Mouse (Mus musculus) megakaryocyte, embryonic 14.5 days (primary cell): ENCODE measurements around the gene Tmem230. TPM values are rescaled to one million over a fixed set of nuclear protein-coding genes. Genes with fewer than 3 reads are reported as not detected.

ENCODE experiments used
- H3K27me3 ChIP-seq: replicated peaks from 2 replicates; pipeline ENCODE3; 2012; ENCODE audit warnings: inconsistent platforms
- H3K36me3 ChIP-seq: replicated peaks from 2 replicates; pipeline ENCODE3; 2012; ENCODE audit warnings: low read length, inconsistent platforms, mixed read lengths
- H3K4me1 ChIP-seq: 2 replicates; pipeline ENCODE4 v1.6.1; 2012; ENCODE audit warnings: inconsistent platforms
- H3K4me3 ChIP-seq: replicated peaks from 2 replicates; pipeline ENCODE3; 2012; ENCODE audit warnings: moderate library complexity, mild to moderate bottlenecking, inconsistent platforms
- H3K9me3 ChIP-seq: 2 replicates; pipeline ENCODE4 v1.6.1; 2012; ENCODE audit warnings: inconsistent platforms
- FLI1 ChIP-seq: IDR thresholded peaks from 2 replicates; pipeline ENCODE4 v1.6.1; 2012; ENCODE audit warnings: low read length, inconsistent platforms, mixed read lengths
- GATA1 ChIP-seq: IDR thresholded peaks from 3 replicates; pipeline ENCODE4 v1.6.1; 2012; ENCODE audit warnings: mixed read lengths, low read length, inconsistent platforms, borderline replicate concordance
- polyA plus RNA-seq: library from polyadenylated mRNA; stranded (reverse); fragments of >175 nt; gene quantifications from 2 replicates; pipeline ENCODE4 v1.2.3, GENCODE M21; 2012; ENCODE audit warnings: low replicate concordance; ENCODE audit not compliant: insufficient read depth

Gene Tmem230
- polyA plus RNA-seq, 1 experiment: 24.3 TPM

DNA sequence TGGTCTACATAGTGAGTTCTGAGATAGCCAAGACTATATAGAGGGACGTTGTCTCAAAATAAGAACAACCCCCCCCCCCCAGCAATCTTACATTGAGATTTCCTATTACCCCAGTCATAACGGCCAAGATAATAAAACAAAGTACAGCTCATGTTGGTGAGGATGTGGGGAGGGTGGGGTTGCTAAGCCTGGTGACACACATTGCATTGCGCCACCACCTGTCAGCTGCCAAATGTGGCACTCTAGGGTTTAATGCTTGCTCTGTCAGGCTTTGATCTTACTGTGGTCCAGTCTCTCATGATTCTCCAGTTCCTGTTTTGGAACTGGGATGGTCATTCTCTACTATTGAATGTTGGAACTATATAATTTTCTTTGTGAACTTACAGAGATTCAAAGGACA, 43.8 kb downstream of the Tmem230 start:
- peaks cover 2% of the 10 kb centered on the region for H3K27me3 ChIP-seq
- no peaks in the 10 kb centered on the region for H3K36me3 ChIP-seq
- H3K9me3 ChIP-seq: no peaks in the 10 kb centered on the region
- no peak overlapping the region for H3K4me3 ChIP-seq
- H3K4me1 ChIP-seq: peaks cover 11% of the 10 kb centered on the region
- TF ChIP-seq GATA1 (no peak), FLI1 (no peak)

DNA sequence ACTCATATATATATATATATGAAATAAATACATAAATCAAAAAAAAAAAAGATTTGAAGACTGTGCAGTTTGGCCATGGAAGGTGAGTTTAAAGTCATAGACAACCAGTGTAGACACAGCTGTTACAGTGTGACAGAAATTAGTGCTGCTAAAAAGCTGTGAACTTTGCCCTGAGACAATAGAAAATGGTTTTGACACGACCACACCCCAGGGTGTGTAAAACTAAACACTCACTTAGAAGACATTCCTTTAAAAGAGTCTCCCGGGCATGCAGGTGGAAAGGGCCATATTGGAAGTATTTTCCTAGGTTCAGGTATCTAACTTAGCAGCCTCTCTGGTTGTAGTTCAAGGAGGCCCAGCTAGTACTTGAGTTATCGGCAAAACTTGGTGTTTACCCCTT, 44.4 kb downstream of the Tmem230 start:
- H3K27me3 ChIP-seq: peaks cover 4% of the 10 kb centered on the region
- H3K4me3 ChIP-seq: no peak overlapping the region
- H3K9me3 ChIP-seq: no peaks in the 10 kb centered on the region
- peaks cover 8% of the 10 kb centered on the region for H3K4me1 ChIP-seq
- no peaks in the 10 kb centered on the region for H3K36me3 ChIP-seq
- no peak for TF ChIP-seq GATA1
- no peak for TF ChIP-seq FLI1

DNA sequence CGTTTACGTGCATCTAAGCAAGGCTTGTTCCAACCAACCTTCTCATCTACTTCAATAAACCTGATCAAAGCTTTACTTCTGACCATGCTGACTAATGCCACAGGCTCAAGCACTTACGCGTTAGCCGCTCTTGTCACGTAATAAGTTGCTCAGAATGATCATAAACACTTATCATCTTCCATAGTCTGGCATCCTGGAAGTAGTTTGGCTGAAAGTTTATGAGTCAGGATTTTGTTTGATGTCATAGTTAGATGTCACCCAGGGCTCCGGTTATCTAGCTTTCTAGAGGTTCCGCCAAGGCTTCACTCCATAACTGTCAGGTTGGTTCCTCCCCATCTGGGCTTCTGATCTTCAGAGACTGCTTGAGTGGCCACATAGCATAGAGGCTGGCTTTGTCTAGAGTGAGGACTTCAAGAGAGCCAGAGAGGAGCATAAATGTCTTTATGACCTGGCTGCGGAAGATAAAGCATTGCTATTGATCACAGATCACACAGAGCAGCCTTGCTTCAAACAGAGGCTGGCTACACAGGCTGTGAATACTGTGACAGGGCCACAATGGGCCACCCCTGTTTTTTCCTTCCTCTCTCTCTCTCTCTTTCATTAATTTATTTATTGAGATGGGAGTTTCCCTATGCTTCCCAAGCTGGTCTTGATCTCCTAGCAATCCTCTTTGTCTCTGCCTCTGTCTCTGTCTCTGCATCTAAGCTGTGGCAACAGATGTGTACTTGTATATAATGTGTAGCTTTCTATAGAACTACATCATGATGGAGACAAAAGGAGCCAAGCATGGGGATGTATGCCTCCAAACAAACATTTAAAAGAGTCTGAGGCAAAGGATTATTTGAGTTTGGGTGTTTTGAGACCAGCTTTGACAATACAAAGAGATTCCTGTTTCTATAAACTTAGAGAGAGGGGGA, 49.3 kb downstream of the Tmem230 start:
- H3K27me3 ChIP-seq: peaks cover 19% of the 10 kb centered on the region
- H3K4me3 ChIP-seq: no peak overlapping the region
- no peaks in the 10 kb centered on the region for H3K36me3 ChIP-seq
- TF ChIP-seq GATA1 (no peak), FLI1 (no peak)
- no peaks in the 10 kb centered on the region for H3K4me1 ChIP-seq
- no peaks in the 10 kb centered on the region for H3K9me3 ChIP-seq

DNA sequence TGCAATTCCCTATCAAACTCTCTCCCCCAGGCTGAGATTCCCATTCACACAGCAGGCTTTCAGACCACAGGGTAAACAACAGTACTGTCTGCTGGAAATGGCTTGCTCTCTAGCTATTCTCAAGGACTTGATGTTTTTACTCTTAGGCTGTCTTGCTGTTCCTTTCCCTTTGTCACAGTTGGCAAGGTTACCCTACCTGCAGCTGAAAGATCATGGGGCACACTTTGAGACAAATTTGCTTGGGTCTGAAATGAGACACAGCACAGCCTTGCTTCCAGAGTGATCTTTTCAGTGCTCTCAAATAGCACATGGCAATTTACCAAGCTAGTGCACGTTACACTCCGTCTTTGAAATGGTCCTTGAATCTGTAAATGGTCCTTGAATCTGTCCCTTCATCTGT, 52.0 kb downstream of the Tmem230 start:
- H3K4me3 ChIP-seq: no peak overlapping the region
- no peaks in the 10 kb centered on the region for H3K36me3 ChIP-seq
- TF ChIP-seq FLI1 (no peak), GATA1 (no peak)
- H3K9me3 ChIP-seq: no peaks in the 10 kb centered on the region
- H3K27me3 ChIP-seq: peaks cover 21% of the 10 kb centered on the region
- no peaks in the 10 kb centered on the region for H3K4me1 ChIP-seq

DNA sequence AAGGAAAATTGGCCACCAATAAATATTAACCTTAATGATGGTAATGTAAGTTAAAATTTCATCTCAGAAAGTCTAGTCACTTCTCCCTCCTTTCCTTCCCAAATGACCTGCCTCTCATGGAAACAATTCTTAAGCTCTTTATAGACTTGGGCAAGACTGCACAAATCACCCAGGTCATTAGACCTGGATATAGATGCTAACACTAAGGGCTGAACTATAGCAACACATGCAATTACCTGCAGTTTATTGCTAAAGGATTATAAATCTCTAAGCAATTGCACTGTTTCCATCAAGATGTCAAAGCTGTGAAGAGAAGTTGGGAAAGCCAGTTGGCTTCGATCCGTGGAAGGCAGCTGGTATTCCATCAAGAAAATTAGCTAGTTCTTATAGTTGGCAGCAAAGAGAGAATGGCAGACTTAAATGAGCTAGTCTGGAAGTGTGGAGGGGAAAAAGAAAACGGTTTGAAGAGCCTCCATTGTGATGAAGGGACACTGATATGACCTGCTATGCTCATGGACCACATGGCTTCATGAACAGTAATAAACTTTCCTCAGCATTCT, 56.9 kb downstream of the Tmem230 start:
- Histone ChIP-seq H3K36me3 (no peaks in the 10 kb centered on the region), H3K4me1 (peaks cover 9% of the 10 kb centered on the region), H3K27me3 (peaks cover 15% of the 10 kb centered on the region), H3K9me3 (no peaks in the 10 kb centered on the region), H3K4me3 (no peak overlapping the region)
- TF ChIP-seq FLI1 (no peak), GATA1 (no peak)

Other genes starting within 250 kb of the Tmem230 start
- 2.8 and 5.4 TPM in 2 replicates for gene Rassf2, start 217.5 kb downstream of the Tmem230 start, polyA plus RNA-seq
- 0.23 TPM in 1 of 2 replicates, not detected in the other for gene Slc23a2, start 102.7 kb downstream of the Tmem230 start, polyA plus RNA-seq
- 6.9 and 19.1 TPM in 2 replicates for gene Pcna, start 5.5 kb upstream of the Tmem230 start, polyA plus RNA-seq
- 13.8 and 21.9 TPM in 2 replicates for gene Cds2, start 15.3 kb upstream of the Tmem230 start, polyA plus RNA-seq
- 0.10 TPM in 1 of 2 replicates, not detected in the other for gene Prokr2, start 137.6 kb upstream of the Tmem230 start, polyA plus RNA-seq